Mouse (Mus musculus): ENCODE measurements around the gene Heg1.

DNA sequence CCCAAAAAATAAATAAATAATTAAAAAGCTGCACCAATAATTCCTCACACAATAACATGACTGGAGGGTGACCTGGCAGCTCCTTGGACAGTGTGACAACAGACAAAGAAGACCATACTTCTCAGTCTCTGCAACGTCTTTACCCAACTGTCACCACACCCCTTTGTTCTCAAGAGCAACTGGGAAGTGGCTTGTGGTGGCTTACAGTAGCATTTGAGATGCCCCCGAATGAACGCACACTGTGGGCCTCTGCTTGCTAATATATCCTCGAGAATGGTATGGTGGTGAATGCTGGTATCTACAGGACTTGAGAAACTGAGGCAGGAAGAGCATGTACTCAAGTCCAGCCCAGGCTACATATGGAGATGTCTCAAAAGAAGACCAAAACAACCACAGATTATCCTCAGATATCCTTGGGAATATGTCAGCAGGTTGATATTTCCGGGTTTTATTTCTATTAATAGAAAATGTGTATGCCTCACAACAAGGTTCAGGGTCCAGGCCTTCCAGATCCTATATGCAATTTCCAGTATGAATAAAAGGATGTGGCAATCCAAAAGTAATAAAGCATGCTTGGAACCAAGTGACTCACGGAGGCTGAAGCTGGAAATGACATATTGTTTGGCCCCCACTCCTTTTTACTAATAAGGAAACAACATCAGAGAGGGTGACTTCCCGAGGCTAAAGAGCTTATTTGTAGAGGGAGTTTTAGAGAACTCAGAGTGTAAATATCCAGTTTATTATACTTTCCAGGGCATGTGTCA, 92.8 kb downstream of the Heg1 start:
- TF ChIP-seq POLR2A (IDR thresholded peaks at IDR 0.05; ENCODE audit: borderline replicate concordance, extremely low read depth, insufficient read depth, insufficient read length, poor library complexity, severe bottlenecking) (no peak), CTCF (IDR thresholded peaks at IDR 0.05; ENCODE audit: borderline replicate concordance, extremely low read depth, insufficient read depth, insufficient read length) (no peak)
